16 mouse cellular contexts compared by ENCODE assay signal in genomic region chr10:26243203-26243602, GRCm38 (mm10).
"Had no signal": no experiment of that assay in that cellular context is flagged by ENCODE, and none has a peak within 500 bp of the region (broad histone marks: within the 10 kb centered on the region; RNA-seq: fewer than 3 reads in every experiment).

No protein-coding gene starts in this region.

- DNase-seq: forebrain, postnatal 0 days; gastrocnemius, postnatal 14 days; gastrocnemius, postnatal 36 days; heart, adult 11 months; heart, adult 2 months; heart, postnatal 14 days; heart, postnatal 36 days; kidney, adult 11 months; kidney, adult 2 months; kidney, adult 9 months; kidney, postnatal 14 days; kidney, postnatal 36 days; layer of hippocampus, adult 9-11 months; layer of hippocampus, postnatal 36 days had no signal

- ATAC-seq: forebrain, postnatal 0 days; hindbrain, postnatal 0 days; liver, embryonic 12.5 days had no signal
